Mouse (Mus musculus) lung, embryonic 15.5 days (tissue): ENCODE measurements at regions not wholly inside any gene's neighbourhood (a gene's known extent, or its start where the extent isn't known, plus 50 kb on each side); places are given as distances from the start of the nearest gene placed in this dataset.

Experiments
- ATAC-seq: fragments of 200-750 bp; cut with Nextera tagmentation; 2 replicates; pipeline ENCODE4 v1.8.0; 2017; ENCODE audit warnings: moderate number of reproducible peaks, borderline replicate concordance; ENCODE audit not compliant: low FRiP score, low TSS enrichment; ENCODE audit errors: extremely low read depth
- H3K27ac ChIP-seq: fragments of 300-500 bp; sonication (generic); 2 replicates; pipeline ENCODE4 v1.5.1; 2015; ENCODE audit warnings: moderate library complexity, mild to moderate bottlenecking, inconsistent platforms
- H3K27me3 ChIP-seq: fragments of 300-500 bp; sonication (generic); 2 replicates; pipeline ENCODE4 v1.6.1; 2015; ENCODE audit warnings: inconsistent platforms
- H3K36me3 ChIP-seq: fragments of 300-500 bp; sonication (generic); 2 replicates; pipeline ENCODE4 v1.6.1; 2015; ENCODE audit warnings: inconsistent platforms
- H3K4me1 ChIP-seq: fragments of 300-500 bp; sonication (generic); 2 replicates; pipeline ENCODE4 v1.6.1; 2015; ENCODE audit warnings: inconsistent platforms
- H3K4me2 ChIP-seq: fragments of 300-500 bp; sonication (generic); 2 replicates; pipeline ENCODE4 v1.6.1; 2015; ENCODE audit warnings: inconsistent platforms, mild to moderate bottlenecking, moderate library complexity
- H3K4me3 ChIP-seq: fragments of 300-500 bp; sonication (generic); 2 replicates; pipeline ENCODE4 v1.5.1; 2015; ENCODE audit warnings: mild to moderate bottlenecking, inconsistent platforms
- H3K9ac ChIP-seq: fragments of 300-500 bp; sonication (generic); 2 replicates; pipeline ENCODE4 v1.6.1; 2015; ENCODE audit warnings: inconsistent platforms
- H3K9me3 ChIP-seq: fragments of 300-500 bp; sonication (generic); 2 replicates; pipeline ENCODE4 v1.6.1; 2016; ENCODE audit warnings: inconsistent platforms
- WGBS: fragments of 180-500 bp; shearing (Covaris S2); methylation state at CpG from one replicate; pipeline ENCODE4 v1.1.7; 2015; 5-methylcytosine and 5-hydroxymethylcytosine counted together

- H3K4me3 ChIP-seq = no peak overlapping the region
- WGBS = 65% methylated on average over 16 of the region's 16 CpGs
- ATAC-seq = no peak
- H3K27ac ChIP-seq = no peak overlapping the region
- no peaks in the 10 kb centered on the region for H3K27me3 ChIP-seq
- H3K36me3 ChIP-seq = no peaks in the 10 kb centered on the region
- no peaks in the 10 kb centered on the region for H3K9me3 ChIP-seq
- no peak overlapping the region for H3K9ac ChIP-seq
- H3K4me1 ChIP-seq = no peaks in the 10 kb centered on the region
- H3K4me2 ChIP-seq = no peak overlapping the region
These were observed 63.1 kb upstream of the Ppm1b start for GRCm38 (mm10) chr17:84893273-84894033.

- Histone ChIP-seq H3K36me3 (no peaks in the 10 kb centered on the region), H3K9me3 (no peaks in the 10 kb centered on the region), H3K4me2 (no peak overlapping the region), H3K9ac (no peak overlapping the region), H3K27ac (no peak overlapping the region), H3K4me3 (no peak overlapping the region), H3K4me1 (no peaks in the 10 kb centered on the region), H3K27me3 (no peaks in the 10 kb centered on the region)
- 58% methylated on average over 3 of the region's 3 CpGs for WGBS
- no peak for ATAC-seq
These were observed 61.0 kb upstream of the Ppm1b start for GRCm38 (mm10) chr17:84895526-84895925.

- no peaks in the 10 kb centered on the region for H3K36me3 ChIP-seq
- no peak overlapping the region for H3K4me3 ChIP-seq
- ATAC-seq = no peak
- no peak overlapping the region for H3K4me2 ChIP-seq
- no peaks in the 10 kb centered on the region for H3K9me3 ChIP-seq
- WGBS = 82% methylated on average over 5 of the region's 5 CpGs
- H3K27ac ChIP-seq = no peak overlapping the region
- H3K9ac ChIP-seq = no peak overlapping the region
- H3K4me1 ChIP-seq = no peaks in the 10 kb centered on the region
- H3K27me3 ChIP-seq = no peaks in the 10 kb centered on the region
These were observed 60.0 kb upstream of the Ppm1b start for GRCm38 (mm10) chr17:84896572-84896971.

- Histone ChIP-seq H3K4me1 (no peaks in the 10 kb centered on the region), H3K36me3 (no peaks in the 10 kb centered on the region), H3K4me3 (no peak overlapping the region), H3K9me3 (no peaks in the 10 kb centered on the region), H3K27me3 (no peaks in the 10 kb centered on the region), H3K9ac (no peak overlapping the region), H3K27ac (no peak overlapping the region), H3K4me2 (no peak overlapping the region)
- 80% methylated on average over 4 of the region's 4 CpGs for WGBS
- ATAC-seq = no peak
These were observed 58.1 kb upstream of the Ppm1b start for GRCm38 (mm10) chr17:84898407-84898806.

DNA sequence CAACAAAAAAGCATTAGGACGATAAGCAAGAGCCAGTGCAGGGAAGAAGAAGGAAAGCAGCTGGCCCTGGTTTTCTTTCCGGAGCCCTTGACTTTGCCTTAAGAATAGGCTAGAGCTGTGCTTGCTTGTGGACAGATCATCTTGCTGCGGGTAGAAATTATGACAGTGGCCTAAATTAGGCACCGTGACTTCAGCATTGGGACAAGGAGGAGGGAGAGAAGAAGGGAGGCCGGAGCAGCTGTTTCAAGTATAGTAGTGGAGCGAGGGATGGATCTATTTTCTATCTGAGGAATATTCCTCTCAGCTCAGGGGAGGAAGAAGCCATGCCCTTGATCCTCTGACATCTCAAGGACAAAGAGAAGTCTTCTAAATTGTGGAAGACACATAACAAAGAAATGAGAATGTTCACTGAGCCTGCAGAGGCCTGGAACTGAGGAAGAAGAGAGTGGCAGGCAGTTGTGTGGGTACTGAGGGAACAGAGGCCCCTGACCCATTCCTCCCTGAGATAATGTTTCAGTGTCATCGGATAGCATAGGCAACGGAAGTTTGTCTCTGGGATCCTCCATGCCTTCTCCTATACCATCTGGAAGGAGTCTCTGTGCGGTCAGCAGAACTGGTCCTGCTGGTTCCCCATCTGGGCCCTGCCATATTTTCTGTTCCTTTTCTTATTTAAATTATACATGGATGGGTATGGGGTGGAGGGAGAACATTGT lies 52.8 kb upstream of the Ppm1b start:
- no peaks in the 10 kb centered on the region for H3K27me3 ChIP-seq
- H3K9me3 ChIP-seq = no peaks in the 10 kb centered on the region
- H3K4me1 ChIP-seq = no peaks in the 10 kb centered on the region
- no peak overlapping the region for H3K4me3 ChIP-seq
- WGBS = 80% methylated on average over 9 of the region's 9 CpGs
- no peak overlapping the region for H3K27ac ChIP-seq
- H3K4me2 ChIP-seq = no peak overlapping the region
- H3K9ac ChIP-seq = no peak overlapping the region
- ATAC-seq = no peak
- no peaks in the 10 kb centered on the region for H3K36me3 ChIP-seq
